Mouse (Mus musculus) ES-Bruce4 (cell line): ENCODE measurements around the gene Gm10160.

Experiments used
- CTCF ChIP-seq: IDR thresholded peaks from one replicate; pipeline ENCODE4 v1.8.1; 2011; ENCODE audit warnings: low read depth, low read length
- POLR2A ChIP-seq: IDR thresholded peaks from one replicate; pipeline ENCODE4 v1.8.1; 2011; ENCODE audit warnings: low read length; ENCODE audit not compliant: insufficient read depth

GRCm38 (mm10) chr7:81880797-81881196, 25.2 kb upstream of the Gm10160 start:
- TF ChIP-seq POLR2A (no peak), CTCF (no peak)
